ENCODE assay signal across 12 mouse cellular contexts in genomic region chr12:33456242-33456641, GRCm38 (mm10). TPM values are rescaled to one million over a fixed set of nuclear protein-coding genes. Genes with fewer than 3 reads are reported as not detected.
A peak's percentile ranks its signal among the peaks of the same experiment; 100 is the strongest.
DNase-seq lines count a peak whose midpoint lies in the region; ATAC-seq and TF ChIP-seq lines count a peak whose summit lies in the region.
"Had no signal": no experiment of that assay in that cellular context is flagged by ENCODE, and none has a peak within 500 bp of the region (broad histone marks: within the 10 kb centered on the region; RNA-seq: fewer than 3 reads in every experiment).

No protein-coding gene starts in this region.

- no peak overlapping the region for H3K9ac ChIP-seq in heart, postnatal 0 days (replicated peaks; ENCODE audit: low read depth, low read length)
- no peak overlapping the region for H3K9ac ChIP-seq in midbrain, embryonic 14.5 days (replicated peaks; ENCODE audit: low read length)
- no peak overlapping the region for H3K9ac ChIP-seq in midbrain, embryonic 13.5 days (replicated peaks)
- H3K9ac ChIP-seq: heart, embryonic 15.5 days; liver, embryonic 13.5 days had no signal

- no peak for TF ChIP-seq EP300 in heart, postnatal 0 days (IDR thresholded peaks at IDR 0.05; ENCODE audit: low read depth)

- intact Hi-C loops in left cerebral cortex, postnatal 10 days (cut with DNase I): no loop called here

- 37% methylated on average over 5 of the region's 5 CpGs for WGBS in heart, postnatal 0 days
- 51% methylated on average over 5 of the region's 5 CpGs for WGBS in heart, embryonic 10.5 days
- 14% methylated on average over 5 of the region's 5 CpGs for WGBS in midbrain, embryonic 14.5 days
- WGBS in midbrain, embryonic 13.5 days: 22% methylated on average over 5 of the region's 5 CpGs

- DNase-seq in heart, postnatal 0 days (ENCODE audit: low spot score): no peak
- DNase-seq in heart, embryonic 10.5 days (ENCODE audit: low spot score): no peak
- peak; percentile 50 for DNase-seq in midbrain, embryonic 14.5 days
- peak; percentile 65 for DNase-seq in skeletal muscle tissue, adult 2 months (ENCODE audit: low read depth, low spot score)
- DNase-seq in left cerebral cortex, postnatal 10 days (ENCODE audit: extremely low spot score in 1 of 2, low spot score in 2 of 2): no peak
- DNase-seq: cerebellum, postnatal 36 days; liver, embryonic 13.5 days had no signal

- peak overlapping the region; percentile 26; the same call in 1 of the 2 replicates for H3K27ac ChIP-seq in heart, postnatal 0 days (ENCODE audit: low read depth)
- no peak overlapping the region for H3K27ac ChIP-seq in heart, embryonic 10.5 days
- no peak overlapping the region for H3K27ac ChIP-seq in midbrain, embryonic 14.5 days (replicated peaks; ENCODE audit: low read depth, low read length)
- no peak overlapping the region for H3K27ac ChIP-seq in midbrain, embryonic 13.5 days
- H3K27ac ChIP-seq in brown adipose tissue, adult 24 weeks (replicated peaks; ENCODE audit: low read depth, low read length): peak overlapping the region; percentile 54; the same call in 1 of the 2 replicates
- H3K27ac ChIP-seq: heart, embryonic 15.5 days; liver, embryonic 13.5 days had no signal

- H3K36me3 ChIP-seq in heart, postnatal 0 days (replicated peaks; ENCODE audit: control insufficient read depth, insufficient read depth, low read length): no peaks in the 10 kb centered on the region
- no peaks in the 10 kb centered on the region for H3K36me3 ChIP-seq in heart, embryonic 10.5 days
- no peaks in the 10 kb centered on the region for H3K36me3 ChIP-seq in midbrain, embryonic 14.5 days (ENCODE audit: control insufficient read depth, insufficient read depth, low read length)
- H3K36me3 ChIP-seq in midbrain, embryonic 13.5 days: no peaks in the 10 kb centered on the region
- H3K36me3 ChIP-seq: heart, embryonic 15.5 days; liver, embryonic 13.5 days had no signal

- no peak overlapping the region for H3K4me3 ChIP-seq in heart, postnatal 0 days (ENCODE audit: low read depth, low read length)
- H3K4me3 ChIP-seq in heart, embryonic 10.5 days: no peak overlapping the region
- H3K4me3 ChIP-seq in midbrain, embryonic 14.5 days (replicated peaks; ENCODE audit: low read depth, low read length): no peak overlapping the region
- H3K4me3 ChIP-seq in midbrain, embryonic 13.5 days (replicated peaks): no peak overlapping the region
- no peak overlapping the region for H3K4me3 ChIP-seq in brown adipose tissue, adult 24 weeks (ENCODE audit: insufficient read depth, low read depth, low read length)
- H3K4me3 ChIP-seq: erythroblast, embryonic 14.5 days; heart, embryonic 15.5 days; liver, embryonic 13.5 days had no signal

- H3K27me3 ChIP-seq in heart, postnatal 0 days (ENCODE audit: control insufficient read depth, insufficient read depth, low read length): no peaks in the 10 kb centered on the region
- H3K27me3 ChIP-seq in heart, embryonic 10.5 days (ENCODE audit: insufficient read depth, poor library complexity, severe bottlenecking): no peaks in the 10 kb centered on the region
- no peaks in the 10 kb centered on the region for H3K27me3 ChIP-seq in midbrain, embryonic 14.5 days (ENCODE audit: control insufficient read depth, insufficient read depth, low read length)
- H3K27me3 ChIP-seq in midbrain, embryonic 13.5 days: no peaks in the 10 kb centered on the region
- H3K27me3 ChIP-seq: heart, embryonic 15.5 days; liver, embryonic 13.5 days had no signal

- no peak overlapping the region for H3K4me2 ChIP-seq in heart, postnatal 0 days (ENCODE audit: low read depth, low read length)
- H3K4me2 ChIP-seq in midbrain, embryonic 14.5 days (ENCODE audit: low read length): no peak overlapping the region
- no peak overlapping the region for H3K4me2 ChIP-seq in midbrain, embryonic 13.5 days (replicated peaks)
- H3K4me2 ChIP-seq: heart, embryonic 15.5 days; liver, embryonic 13.5 days had no signal

- TF ChIP-seq CTCF in heart, postnatal 0 days (IDR thresholded peaks at IDR 0.05; ENCODE audit: low read depth): no peak

- ATAC-seq in heart, postnatal 0 days (ENCODE audit: insufficient read depth, low read depth): no peak
- no peak for ATAC-seq in midbrain, embryonic 14.5 days (ENCODE audit: low FRiP score, low TSS enrichment)
- ATAC-seq in midbrain, embryonic 13.5 days: no peak
- ATAC-seq: intestine, embryonic 16.5 days had no signal

- H3K9me3 ChIP-seq in heart, postnatal 0 days (replicated peaks; ENCODE audit: control insufficient read depth, low read length): no peaks in the 10 kb centered on the region
- H3K9me3 ChIP-seq in heart, embryonic 10.5 days: no peaks in the 10 kb centered on the region
- H3K9me3 ChIP-seq in midbrain, embryonic 14.5 days (ENCODE audit: control insufficient read depth, low read length): no peaks in the 10 kb centered on the region
- no peaks in the 10 kb centered on the region for H3K9me3 ChIP-seq in midbrain, embryonic 13.5 days
- H3K9me3 ChIP-seq: heart, embryonic 15.5 days; liver, embryonic 13.5 days had no signal

- no peaks in the 10 kb centered on the region for H3K4me1 ChIP-seq in heart, postnatal 0 days (ENCODE audit: control insufficient read depth, insufficient read depth)
- H3K4me1 ChIP-seq in heart, embryonic 10.5 days: no peaks in the 10 kb centered on the region
- no peaks in the 10 kb centered on the region; the same call in 1 of the 2 replicates for H3K4me1 ChIP-seq in midbrain, embryonic 14.5 days (ENCODE audit: control insufficient read depth, insufficient read depth, low read length)
- 0 out of 2 replicates have a peak, but pooled peaks cover 5% of the 10 kb centered on the region for H3K4me1 ChIP-seq in midbrain, embryonic 13.5 days (replicated peaks)
- peaks cover 5% of the 10 kb centered on the region; the same call in 1 of the 2 replicates for H3K4me1 ChIP-seq in brown adipose tissue, adult 24 weeks (ENCODE audit: control insufficient read depth, insufficient read depth, insufficient read length, low read length)
- H3K4me1 ChIP-seq: heart, embryonic 15.5 days; liver, embryonic 13.5 days had no signal

RNA-seq across cellular contexts. Expression of gene Twistnb, which starts 26.8 kb away (rescaled TPM):
- total RNA-seq in heart, postnatal 0 days (2014; rRNA removed; ENCODE audit: low replicate concordance): 7.5 and 24.0 TPM in 2 replicates
- 31.1 and 33.6 TPM in 2 replicates for polyA plus RNA-seq in heart, postnatal 0 days (2015; fragmentation: Nextera tagmentation; extraction: Ambion mirVana)
- 42.0 and 50.4 TPM in 2 replicates for polyA plus RNA-seq in heart, embryonic 10.5 days (2016; fragmentation: Nextera tagmentation; extraction: Ambion mirVana)
- 61.8 and 67.4 TPM in 2 replicates for polyA plus RNA-seq in midbrain, embryonic 14.5 days (2014; fragmentation: Nextera tagmentation; extraction: Ambion mirVana)
- 46.7 and 48.1 TPM in 2 replicates for polyA plus RNA-seq in midbrain, embryonic 13.5 days (2015; fragmentation: Nextera tagmentation; extraction: Ambion mirVana)
- 4.2 and 7.3 TPM in 2 replicates for polyA plus RNA-seq in brown adipose tissue, adult 24 weeks (2012; ENCODE audit: insufficient read depth, insufficient read length, missing spikeins)
- total RNA-seq in left cerebral cortex, postnatal 10 days (2021): 10 to 100 TPM; 10.8 to 12.4 TPM

Comparison
In these comparisons a context has a peak if more than half of its experiments do, and no peak if none do; other contexts are left out.
1. H3K27ac ChIP-seq: peak in heart, postnatal 0 days (single experiment) and brown adipose tissue, adult 24 weeks (single experiment); none in heart, embryonic 10.5 days (single experiment), midbrain, embryonic 14.5 days (single experiment) and midbrain, embryonic 13.5 days (single experiment).
2. DNase-seq: peak in midbrain, embryonic 14.5 days (single experiment) and skeletal muscle tissue, adult 2 months (single experiment); none in heart, postnatal 0 days (single experiment), heart, embryonic 10.5 days (single experiment) and left cerebral cortex, postnatal 10 days (0 of 2).